Mouse (Mus musculus): Measurements from ENCODE around the gene Hoxc8. TPM values are rescaled to one million over a fixed set of nuclear protein-coding genes. Genes with fewer than 3 reads are reported as not detected.

The Hoxc8 gene
- polyA plus RNA-seq, 1 experiment from 2014 or later, result not detected

- DNase-seq (ENCODE audit: low spot score), result no peak
- no peaks in the 10 kb centered on the region for H3K9me3 ChIP-seq
- H3K4me1 ChIP-seq, result peaks cover 4% of the 10 kb centered on the region
- no peaks in the 10 kb centered on the region for H3K36me3 ChIP-seq (replicated peaks)
- H3K4me3 ChIP-seq, result no peak overlapping the region
- under 1% methylated on average over 31 of the region's 31 CpGs for WGBS
- peaks cover 100% of the 10 kb centered on the region for H3K27me3 ChIP-seq (replicated peaks; ENCODE audit: low read depth, poor library complexity, severe bottlenecking)
- H3K27ac ChIP-seq (replicated peaks), result no peak overlapping the region
Measured at GRCm38 (mm10) chr15:103010112-103010846, 19.9 kb downstream of the Hoxc8 start.

GRCm38 (mm10) chr15:103010847-103011555 lies 20.6 kb downstream of the Hoxc8 start:
- Histone ChIP-seq H3K27me3 (replicated peaks; ENCODE audit: low read depth, poor library complexity, severe bottlenecking) (peaks cover 100% of the 10 kb centered on the region), H3K27ac (replicated peaks) (no peak overlapping the region), H3K4me3 (no peak overlapping the region), H3K36me3 (replicated peaks) (no peaks in the 10 kb centered on the region), H3K4me1 (peaks cover 4% of the 10 kb centered on the region), H3K9me3 (no peaks in the 10 kb centered on the region)
- under 1% methylated on average over 28 of the region's 28 CpGs for WGBS
- DNase-seq (ENCODE audit: low spot score), result no peak

GRCm38 (mm10) chr15:103011928-103012486 lies 21.6 kb downstream of the Hoxc8 start:
- H3K27ac ChIP-seq (replicated peaks), result no peak overlapping the region
- H3K36me3 ChIP-seq (replicated peaks), result no peaks in the 10 kb centered on the region
- H3K4me1 ChIP-seq, result peaks cover 4% of the 10 kb centered on the region
- no peaks in the 10 kb centered on the region for H3K9me3 ChIP-seq
- H3K4me3 ChIP-seq, result no peak overlapping the region
- whole genome bisulfite sequencing, result under 1% methylated on average over 26 of the region's 26 CpGs
- peaks cover 100% of the 10 kb centered on the region for H3K27me3 ChIP-seq (replicated peaks; ENCODE audit: low read depth, poor library complexity, severe bottlenecking)
- no peak for DNase-seq (ENCODE audit: low spot score)

- Histone ChIP-seq H3K27me3 (replicated peaks; ENCODE audit: low read depth, poor library complexity, severe bottlenecking) (peaks cover 100% of the 10 kb centered on the region), H3K4me3 (no peak overlapping the region), H3K27ac (replicated peaks) (no peak overlapping the region), H3K36me3 (replicated peaks) (no peaks in the 10 kb centered on the region), H3K4me1 (peaks cover 4% of the 10 kb centered on the region), H3K9me3 (no peaks in the 10 kb centered on the region)
- DNase-seq (ENCODE audit: low spot score), result peak; percentile 62
- WGBS, result 2% methylated on average over 17 of the region's 17 CpGs
Measured at GRCm38 (mm10) chr15:103013238-103013984, 23.0 kb downstream of the Hoxc8 start.

- Histone ChIP-seq H3K9me3 (no peaks in the 10 kb centered on the region), H3K27ac (replicated peaks) (no peak overlapping the region), H3K36me3 (replicated peaks) (no peaks in the 10 kb centered on the region), H3K4me1 (peaks cover 4% of the 10 kb centered on the region), H3K4me3 (peak overlapping the region; percentile 28; the same call in 1 of the 2 replicates), H3K27me3 (replicated peaks; ENCODE audit: low read depth, poor library complexity, severe bottlenecking) (peaks cover 100% of the 10 kb centered on the region)
- under 1% methylated on average over 57 of the region's 57 CpGs for WGBS
- peak; percentile 71 for DNase-seq (ENCODE audit: low spot score)
Measured at GRCm38 (mm10) chr15:103014166-103015008, 24.0 kb downstream of the Hoxc8 start.

GRCm38 (mm10) chr15:103015009-103015399 lies 24.6 kb downstream of the Hoxc8 start:
- DNase-seq (ENCODE audit: low spot score), result no peak
- Histone ChIP-seq H3K9me3 (no peaks in the 10 kb centered on the region), H3K36me3 (replicated peaks) (no peaks in the 10 kb centered on the region), H3K4me3 (peak overlapping the region; percentile 28; the same call in 1 of the 2 replicates), H3K27me3 (replicated peaks; ENCODE audit: low read depth, poor library complexity, severe bottlenecking) (peaks cover 100% of the 10 kb centered on the region), H3K27ac (replicated peaks) (no peak overlapping the region), H3K4me1 (peaks cover 4% of the 10 kb centered on the region)
- under 1% methylated on average over 28 of the region's 28 CpGs for WGBS

GRCm38 (mm10) chr15:103015406-103016166 lies 25.2 kb downstream of the Hoxc8 start:
- Histone ChIP-seq H3K27ac (replicated peaks) (no peak overlapping the region), H3K36me3 (replicated peaks) (no peaks in the 10 kb centered on the region)
- no peak for DNase-seq (ENCODE audit: low spot score)

GRCm38 (mm10) chr15:103018636-103019035 lies 28.2 kb downstream of the Hoxc8 start, which contains the start of gene Hoxc4:
Gene Hoxc4 (plus strand): TSS chr15:103018934.
- Histone ChIP-seq H3K4me1 (peaks cover 4% of the 10 kb centered on the region), H3K27me3 (replicated peaks; ENCODE audit: low read depth, poor library complexity, severe bottlenecking) (peaks cover 100% of the 10 kb centered on the region), H3K4me3 (no peak within 1 kb of the TSS), H3K27ac (replicated peaks) (no peak within 1 kb of the TSS), H3K9me3 (no peaks in the 10 kb centered on the region), H3K36me3 (replicated peaks) (no peaks in the 10 kb centered on the region)
- WGBS, result 5% methylated on average over 9 of the region's 9 CpGs
- no peak for DNase-seq (ENCODE audit: low spot score)

More at GRCm38 (mm10) chr15:103015406-103016166, 25.2 kb downstream of the Hoxc8 start:
- Histone ChIP-seq H3K9me3 (no peaks in the 10 kb centered on the region), H3K27me3 (replicated peaks; ENCODE audit: low read depth, poor library complexity, severe bottlenecking) (peaks cover 100% of the 10 kb centered on the region), H3K4me3 (no peak overlapping the region), H3K4me1 (peaks cover 4% of the 10 kb centered on the region)
- under 1% methylated on average over 19 of the region's 19 CpGs for WGBS

DNA sequence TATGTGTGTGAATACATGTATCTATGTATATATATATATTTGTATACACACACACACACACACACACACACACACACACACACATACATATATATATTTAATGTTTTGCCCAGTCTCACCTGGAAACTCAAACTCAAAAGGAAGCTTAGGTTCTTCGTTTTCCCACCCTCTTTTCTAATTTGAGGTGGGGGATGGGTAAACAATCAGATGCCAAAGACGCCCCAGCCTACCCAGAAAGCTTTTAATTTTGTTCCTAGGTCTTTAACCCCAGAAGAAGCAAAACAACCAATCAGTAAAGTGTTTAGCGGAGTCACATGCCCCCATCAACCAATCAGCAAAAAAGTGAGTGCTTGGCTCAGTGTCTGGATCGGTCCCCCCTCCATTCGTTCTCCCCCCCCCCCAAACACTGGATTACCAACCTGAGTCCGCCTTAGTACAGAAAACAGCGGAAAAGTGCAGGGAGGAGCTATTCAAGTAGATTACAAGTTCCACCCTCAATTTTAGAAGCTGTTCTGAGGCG lies 30.6 kb downstream of the Hoxc8 start:
- Histone ChIP-seq H3K4me1 (no peaks in the 10 kb centered on the region), H3K27me3 (replicated peaks; ENCODE audit: low read depth, poor library complexity, severe bottlenecking) (peaks cover 100% of the 10 kb centered on the region), H3K27ac (replicated peaks) (no peak overlapping the region), H3K9me3 (no peaks in the 10 kb centered on the region), H3K4me3 (no peak overlapping the region), H3K36me3 (replicated peaks) (no peaks in the 10 kb centered on the region)
- WGBS, result 1% methylated on average over 8 of the region's 8 CpGs
- DNase-seq (ENCODE audit: low spot score), result no peak

- no peak overlapping the region for H3K4me3 ChIP-seq
- WGBS, result 7% methylated on average over 8 of the region's 8 CpGs
- H3K27me3 ChIP-seq (replicated peaks; ENCODE audit: low read depth, poor library complexity, severe bottlenecking), result peaks cover 100% of the 10 kb centered on the region
- no peak for DNase-seq (ENCODE audit: low spot score)
- H3K4me1 ChIP-seq, result no peaks in the 10 kb centered on the region
- no peaks in the 10 kb centered on the region for H3K36me3 ChIP-seq (replicated peaks)
- H3K9me3 ChIP-seq, result no peaks in the 10 kb centered on the region
- H3K27ac ChIP-seq (replicated peaks), result no peak overlapping the region
Measured at GRCm38 (mm10) chr15:103021544-103021943, 31.1 kb downstream of the Hoxc8 start.

DNA sequence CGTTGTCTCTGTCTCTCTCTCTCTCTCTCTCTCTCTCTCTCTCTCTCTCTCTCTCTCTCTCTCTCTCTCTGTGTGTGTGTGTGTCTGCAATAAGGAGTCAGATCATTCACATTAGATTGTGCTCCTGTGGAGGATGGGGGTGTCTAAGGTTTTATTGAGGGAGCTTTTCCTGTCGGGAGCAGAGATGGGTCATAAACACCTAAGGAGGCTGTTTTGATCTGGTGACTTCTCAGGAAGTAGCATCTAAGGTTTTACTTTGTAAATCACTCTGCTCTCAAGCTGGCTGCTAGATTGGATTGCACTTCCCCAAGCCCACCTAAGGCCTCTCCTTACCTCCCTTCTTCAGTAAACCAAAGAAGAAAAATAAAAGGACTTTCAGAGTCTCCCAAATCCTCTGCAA lies 33.7 kb downstream of the Hoxc8 start:
- no peak for DNase-seq (ENCODE audit: low spot score)
- 1% methylated on average over 2 of the region's 2 CpGs for WGBS
- Histone ChIP-seq H3K27ac (replicated peaks) (no peak overlapping the region), H3K9me3 (no peaks in the 10 kb centered on the region), H3K4me3 (no peak overlapping the region), H3K36me3 (replicated peaks) (no peaks in the 10 kb centered on the region), H3K4me1 (no peaks in the 10 kb centered on the region), H3K27me3 (replicated peaks; ENCODE audit: low read depth, poor library complexity, severe bottlenecking) (peaks cover 100% of the 10 kb centered on the region)
